Mouse (Mus musculus) lung, embryonic 15.5 days (tissue): ENCODE data around the gene Tppp2. TPM values are rescaled to one million over a fixed set of nuclear protein-coding genes. Genes with fewer than 3 reads are reported as not detected.
A peak's percentile ranks its signal among the peaks of the same experiment; 100 is the strongest.

Experiments
- ATAC-seq: fragments of 200-750 bp; cut with Nextera tagmentation; 2 replicates; pipeline ENCODE4 v1.8.0; 2017; ENCODE audit warnings: moderate number of reproducible peaks, borderline replicate concordance; ENCODE audit not compliant: low FRiP score, low TSS enrichment; ENCODE audit errors: extremely low read depth
- H3K27ac ChIP-seq: fragments of 300-500 bp; sonication (generic); 2 replicates; pipeline ENCODE4 v1.5.1; 2015; ENCODE audit warnings: moderate library complexity, mild to moderate bottlenecking, inconsistent platforms
- H3K27me3 ChIP-seq: fragments of 300-500 bp; sonication (generic); 2 replicates; pipeline ENCODE4 v1.6.1; 2015; ENCODE audit warnings: inconsistent platforms
- H3K36me3 ChIP-seq: fragments of 300-500 bp; sonication (generic); 2 replicates; pipeline ENCODE4 v1.6.1; 2015; ENCODE audit warnings: inconsistent platforms
- H3K4me1 ChIP-seq: fragments of 300-500 bp; sonication (generic); 2 replicates; pipeline ENCODE4 v1.6.1; 2015; ENCODE audit warnings: inconsistent platforms
- H3K4me2 ChIP-seq: fragments of 300-500 bp; sonication (generic); 2 replicates; pipeline ENCODE4 v1.6.1; 2015; ENCODE audit warnings: inconsistent platforms, mild to moderate bottlenecking, moderate library complexity
- H3K4me3 ChIP-seq: fragments of 300-500 bp; sonication (generic); 2 replicates; pipeline ENCODE4 v1.5.1; 2015; ENCODE audit warnings: mild to moderate bottlenecking, inconsistent platforms
- H3K9ac ChIP-seq: fragments of 300-500 bp; sonication (generic); 2 replicates; pipeline ENCODE4 v1.6.1; 2015; ENCODE audit warnings: inconsistent platforms
- H3K9me3 ChIP-seq: fragments of 300-500 bp; sonication (generic); 2 replicates; pipeline ENCODE4 v1.6.1; 2016; ENCODE audit warnings: inconsistent platforms
- WGBS: fragments of 180-500 bp; shearing (Covaris S2); methylation state at CpG from one replicate; pipeline ENCODE4 v1.1.7; 2015; 5-methylcytosine and 5-hydroxymethylcytosine counted together
- polyA plus RNA-seq: library from polyadenylated mRNA; unstranded; fragments of >200 nt; fragmentation: Nextera tagmentation; extraction: Ambion mirVana; gene quantifications from 2 replicates; pipeline ENCODE4 v1.2.1, GENCODE M21; 2015

Gene Tppp2
- not detected in 2 replicates for polyA plus RNA-seq

- 75% methylated on average over 4 of the region's 4 CpGs for WGBS
Observed at GRCm38 (mm10) chr14:51918125-51918524, at the start of gene Tppp2. TSS of gene Tppp2 (plus strand) at chr14:51918425.

GRCm38 (mm10) chr14:51870756-51871155 lies 47.5 kb upstream of the Tppp2 start:
- Histone ChIP-seq H3K9me3 (no peaks in the 10 kb centered on the region), H3K9ac (no peak overlapping the region), H3K4me3 (no peak overlapping the region), H3K4me1 (no peaks in the 10 kb centered on the region), H3K4me2 (no peak overlapping the region), H3K27ac (no peak overlapping the region), H3K36me3 (no peaks in the 10 kb centered on the region), H3K27me3 (no peaks in the 10 kb centered on the region)
- 70% methylated on average over 2 of the region's 2 CpGs for WGBS
- ATAC-seq: no peak

More at GRCm38 (mm10) chr14:51918125-51918524, at the start of gene Tppp2:
- H3K4me2 ChIP-seq: no peak within 1 kb of the TSS
- no peaks in the 10 kb centered on the region for H3K36me3 ChIP-seq
- peaks cover 30% of the 10 kb centered on the region for H3K4me1 ChIP-seq
- H3K27me3 ChIP-seq: no peaks in the 10 kb centered on the region
- H3K9me3 ChIP-seq: no peaks in the 10 kb centered on the region
- H3K4me3 ChIP-seq: no peak within 1 kb of the TSS
- ATAC-seq: no peak
- no peak within 1 kb of the TSS for H3K9ac ChIP-seq
- no peak within 1 kb of the TSS for H3K27ac ChIP-seq

- no peak for ATAC-seq
- H3K4me2 ChIP-seq: no peak overlapping the region
- H3K36me3 ChIP-seq: no peaks in the 10 kb centered on the region
- H3K9me3 ChIP-seq: no peaks in the 10 kb centered on the region
- no peak overlapping the region for H3K27ac ChIP-seq
- H3K4me3 ChIP-seq: no peak overlapping the region
- no peaks in the 10 kb centered on the region for H3K27me3 ChIP-seq
- 64% methylated on average over 9 of the region's 9 CpGs for WGBS
- H3K9ac ChIP-seq: no peak overlapping the region
- no peaks in the 10 kb centered on the region for H3K4me1 ChIP-seq
Observed at GRCm38 (mm10) chr14:51871741-51872140, 46.5 kb upstream of the Tppp2 start.

GRCm38 (mm10) chr14:51877517-51877916 lies 40.7 kb upstream of the Tppp2 start:
- Histone ChIP-seq H3K36me3 (no peaks in the 10 kb centered on the region), H3K4me2 (no peak overlapping the region), H3K27ac (no peak overlapping the region), H3K27me3 (no peaks in the 10 kb centered on the region), H3K4me1 (no peaks in the 10 kb centered on the region), H3K9me3 (no peaks in the 10 kb centered on the region), H3K9ac (no peak overlapping the region), H3K4me3 (no peak overlapping the region)
- no peak for ATAC-seq
- 68% methylated on average over 3 of the region's 3 CpGs for WGBS

GRCm38 (mm10) chr14:51883527-51884030 lies 34.6 kb upstream of the Tppp2 start:
- Histone ChIP-seq H3K9me3 (no peaks in the 10 kb centered on the region), H3K36me3 (peaks cover 19% of the 10 kb centered on the region), H3K27ac (peak overlapping the region; percentile 73), H3K27me3 (no peaks in the 10 kb centered on the region), H3K9ac (peak overlapping the region; percentile 54), H3K4me1 (peaks cover 14% of the 10 kb centered on the region), H3K4me3 (peak overlapping the region; percentile 55), H3K4me2 (peak overlapping the region; percentile 74)
- WGBS: under 1% methylated on average over 4 of the region's 4 CpGs
- peak; percentile 46; the same call in 1 of the 2 replicates for ATAC-seq

GRCm38 (mm10) chr14:51884031-51884544 lies 34.1 kb upstream of the Tppp2 start:
- Histone ChIP-seq H3K4me3 (peak overlapping the region; percentile 55), H3K27me3 (no peaks in the 10 kb centered on the region), H3K4me1 (peaks cover 14% of the 10 kb centered on the region), H3K4me2 (peak overlapping the region; percentile 74), H3K36me3 (peaks cover 24% of the 10 kb centered on the region), H3K9me3 (no peaks in the 10 kb centered on the region), H3K9ac (peak overlapping the region; percentile 54), H3K27ac (peak overlapping the region; percentile 73)
- 1% methylated on average over 14 of the region's 14 CpGs for WGBS
- ATAC-seq: peak; percentile 50

GRCm38 (mm10) chr14:51884598-51885331 lies 33.5 kb upstream of the Tppp2 start, which contains the start of gene Mettl17:
TSS of gene Mettl17 (plus strand) at chr14:51884842.
- H3K9me3 ChIP-seq: no peaks in the 10 kb centered on the region
- H3K4me3 ChIP-seq: peak within 1 kb of the TSS; percentile 55
- no peaks in the 10 kb centered on the region for H3K27me3 ChIP-seq
- under 1% methylated on average over 43 of the region's 43 CpGs for WGBS
- peak within 1 kb of the TSS; percentile 74 for H3K4me2 ChIP-seq
- peak; percentile 91 for ATAC-seq
- H3K9ac ChIP-seq: peak within 1 kb of the TSS; percentile 54
- H3K36me3 ChIP-seq: peaks cover 31% of the 10 kb centered on the region
- H3K27ac ChIP-seq: peak within 1 kb of the TSS; percentile 73
- peaks cover 14% of the 10 kb centered on the region for H3K4me1 ChIP-seq

GRCm38 (mm10) chr14:51886051-51886450 lies 32.2 kb upstream of the Tppp2 start:
- Histone ChIP-seq H3K4me3 (peak overlapping the region; percentile 55; the same call in 1 of the 2 replicates), H3K9ac (no peak overlapping the region), H3K9me3 (no peaks in the 10 kb centered on the region), H3K27ac (no peak overlapping the region), H3K4me1 (peaks cover 14% of the 10 kb centered on the region), H3K4me2 (peak overlapping the region; percentile 74; the same call in 1 of the 2 replicates), H3K27me3 (no peaks in the 10 kb centered on the region), H3K36me3 (peaks cover 40% of the 10 kb centered on the region)
- WGBS: 67% methylated on average over 6 of the region's 6 CpGs
- no peak for ATAC-seq

GRCm38 (mm10) chr14:51889833-51890232 lies 28.4 kb upstream of the Tppp2 start:
- H3K36me3 ChIP-seq: peaks cover 51% of the 10 kb centered on the region
- WGBS: 85% methylated on average over 6 of the region's 6 CpGs
- H3K27me3 ChIP-seq: no peaks in the 10 kb centered on the region
- peaks cover 17% of the 10 kb centered on the region for H3K4me1 ChIP-seq
- no peaks in the 10 kb centered on the region for H3K9me3 ChIP-seq
- H3K4me2 ChIP-seq: no peak overlapping the region
- ATAC-seq: no peak
- H3K27ac ChIP-seq: no peak overlapping the region
- no peak overlapping the region for H3K4me3 ChIP-seq
- no peak overlapping the region for H3K9ac ChIP-seq

GRCm38 (mm10) chr14:51892191-51892939 lies 25.9 kb upstream of the Tppp2 start, which contains the start of gene Slc39a2:
TSS of gene Slc39a2 (plus strand) at chr14:51892889.
- 86% methylated on average over 9 of the region's 9 CpGs for WGBS
- H3K4me2 ChIP-seq: no peak within 1 kb of the TSS
- H3K9ac ChIP-seq: no peak within 1 kb of the TSS
- H3K4me3 ChIP-seq: no peak within 1 kb of the TSS
- no peaks in the 10 kb centered on the region for H3K9me3 ChIP-seq
- H3K27me3 ChIP-seq: no peaks in the 10 kb centered on the region
- peak within 1 kb of the TSS; percentile 36; the same call in 1 of the 2 replicates for H3K27ac ChIP-seq
- no peak for ATAC-seq
- peaks cover 43% of the 10 kb centered on the region for H3K36me3 ChIP-seq
- H3K4me1 ChIP-seq: 0 out of 2 replicates have a peak, but pooled peaks cover 3% of the 10 kb centered on the region

- no peaks in the 10 kb centered on the region for H3K9me3 ChIP-seq
- peak; percentile 84 for ATAC-seq
- H3K36me3 ChIP-seq: peaks cover 34% of the 10 kb centered on the region
- H3K4me1 ChIP-seq: 0 out of 2 replicates have a peak, but pooled peaks cover 3% of the 10 kb centered on the region
- no peak overlapping the region for H3K9ac ChIP-seq
- H3K27me3 ChIP-seq: no peaks in the 10 kb centered on the region
- H3K4me3 ChIP-seq: no peak overlapping the region
- H3K27ac ChIP-seq: peak overlapping the region; percentile 36; the same call in 1 of the 2 replicates
- WGBS: 23% methylated on average over 10 of the region's 10 CpGs
- no peak overlapping the region for H3K4me2 ChIP-seq
Observed at GRCm38 (mm10) chr14:51893094-51893794, 25.0 kb upstream of the Tppp2 start.
